Mouse (Mus musculus) megakaryocyte, embryonic 14.5 days (primary cell): ENCODE measurements at regions not wholly inside any gene's neighbourhood (a gene's known extent, or its start where the extent isn't known, plus 50 kb on each side); places are given as distances from the start of the nearest gene placed in this dataset.

Experiments
- H3K27me3 ChIP-seq: replicated peaks from 2 replicates; pipeline ENCODE3; 2012; ENCODE audit warnings: inconsistent platforms
- H3K36me3 ChIP-seq: replicated peaks from 2 replicates; pipeline ENCODE3; 2012; ENCODE audit warnings: low read length, inconsistent platforms, mixed read lengths
- H3K4me1 ChIP-seq: 2 replicates; pipeline ENCODE4 v1.6.1; 2012; ENCODE audit warnings: inconsistent platforms
- H3K4me3 ChIP-seq: replicated peaks from 2 replicates; pipeline ENCODE3; 2012; ENCODE audit warnings: moderate library complexity, mild to moderate bottlenecking, inconsistent platforms
- H3K9me3 ChIP-seq: 2 replicates; pipeline ENCODE4 v1.6.1; 2012; ENCODE audit warnings: inconsistent platforms
- FLI1 ChIP-seq: IDR thresholded peaks from 2 replicates; pipeline ENCODE4 v1.6.1; 2012; ENCODE audit warnings: low read length, inconsistent platforms, mixed read lengths
- GATA1 ChIP-seq: IDR thresholded peaks from 3 replicates; pipeline ENCODE4 v1.6.1; 2012; ENCODE audit warnings: mixed read lengths, low read length, inconsistent platforms, borderline replicate concordance

- Histone ChIP-seq H3K9me3 (peaks cover 4% of the 10 kb centered on the region; the same call in 1 of the 2 replicates), H3K36me3 (no peaks in the 10 kb centered on the region), H3K4me1 (no peaks in the 10 kb centered on the region), H3K27me3 (no peaks in the 10 kb centered on the region), H3K4me3 (no peak overlapping the region)
- TF ChIP-seq GATA1 (no peak), FLI1 (no peak)
Measured at GRCm38 (mm10) chr4:20988474-20988873, 697.3 kb downstream of the Prdm13 start.

- Histone ChIP-seq H3K36me3 (no peaks in the 10 kb centered on the region), H3K4me3 (no peak overlapping the region), H3K27me3 (no peaks in the 10 kb centered on the region), H3K4me1 (no peaks in the 10 kb centered on the region), H3K9me3 (no peaks in the 10 kb centered on the region)
- no peak for TF ChIP-seq GATA1
- no peak for TF ChIP-seq FLI1
Measured at GRCm38 (mm10) chr4:20973428-20973827, 712.3 kb downstream of the Prdm13 start.

- TF ChIP-seq FLI1 (no peak), GATA1 (no peak)
- H3K36me3 ChIP-seq = no peaks in the 10 kb centered on the region
- no peaks in the 10 kb centered on the region for H3K4me1 ChIP-seq
- H3K4me3 ChIP-seq = no peak overlapping the region
- no peaks in the 10 kb centered on the region for H3K9me3 ChIP-seq
- H3K27me3 ChIP-seq = no peaks in the 10 kb centered on the region
Measured at GRCm38 (mm10) chr4:20972136-20972875, 713.5 kb downstream of the Prdm13 start.

DNA sequence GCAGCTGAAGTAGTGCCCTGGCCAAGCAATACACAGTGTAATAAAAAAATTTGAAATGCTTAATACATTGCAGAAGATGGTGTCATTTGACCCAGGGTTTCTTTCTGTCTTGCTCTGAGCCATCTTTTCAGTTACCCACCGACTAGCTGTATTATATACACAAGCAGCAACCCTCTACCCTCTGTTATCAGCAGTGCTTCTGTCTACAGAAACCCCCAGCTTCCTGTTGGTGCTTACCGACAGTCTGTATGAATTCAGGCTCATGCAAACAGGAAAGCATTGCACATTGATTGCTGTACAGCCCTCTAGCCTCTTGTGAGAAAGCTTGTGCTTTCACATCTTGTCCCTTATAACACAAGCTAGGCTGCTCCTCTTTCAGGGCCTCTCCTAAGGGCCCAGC is 736.1 kb downstream of the Prdm13 start:
- H3K27me3 ChIP-seq = no peaks in the 10 kb centered on the region
- peak overlapping the region; percentile 5 for H3K4me3 ChIP-seq
- no peak for TF ChIP-seq FLI1
- no peak for TF ChIP-seq GATA1
- no peaks in the 10 kb centered on the region for H3K9me3 ChIP-seq
- H3K4me1 ChIP-seq = peaks cover 4% of the 10 kb centered on the region
- no peaks in the 10 kb centered on the region for H3K36me3 ChIP-seq
